Mouse (Mus musculus) urinary bladder, postnatal 14 days (tissue): ENCODE results near the gene Fnbp1l.

Experiments used
- DNase-seq: peaks from one replicate; pipeline ENCODE4 v3.0.0; 2021; ENCODE audit warnings: low spot score

Gene Fnbp1l

GRCm38 (mm10) chr3:122494764-122495163, 124.8 kb downstream of the Fnbp1l start:
- no peak for DNase-seq

DNA sequence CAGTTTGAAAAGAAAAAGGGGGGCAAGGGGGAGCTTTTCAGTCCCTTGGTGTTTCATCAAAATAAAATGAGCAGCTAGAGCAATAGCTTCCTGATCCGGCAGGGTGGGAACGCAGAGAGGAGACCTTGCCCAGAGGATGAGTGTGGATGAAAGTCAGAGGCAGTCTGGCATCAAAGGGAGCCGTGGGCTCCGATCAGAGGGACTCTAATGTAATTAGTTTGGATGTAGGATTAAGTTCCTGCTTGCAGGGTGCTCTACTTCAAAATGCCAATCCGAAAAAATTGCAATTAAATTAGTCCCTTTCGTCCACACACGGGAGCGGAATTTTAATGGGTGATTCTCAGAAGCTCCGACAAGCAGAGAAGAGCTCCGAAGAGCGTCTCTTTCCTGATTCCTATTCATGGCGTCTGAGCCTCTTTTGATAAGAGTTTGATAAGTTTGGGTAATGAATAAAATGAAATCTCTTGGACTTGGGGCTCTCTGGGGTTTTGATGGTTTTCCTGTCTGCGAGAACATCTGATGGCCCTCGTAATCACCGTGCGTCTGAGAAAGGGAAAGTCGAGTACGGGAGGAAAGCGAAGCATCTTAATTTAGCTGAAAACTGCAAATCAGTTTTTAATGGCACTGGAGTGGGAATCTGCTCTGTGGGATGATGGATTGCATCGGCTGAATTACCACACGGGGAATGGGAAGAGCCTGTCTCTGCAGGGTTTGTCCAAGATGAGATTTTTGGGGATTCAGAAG, 126.5 kb downstream of the Fnbp1l start:
- no peak for DNase-seq

- DNase-seq: no peak
These were observed 127.5 kb downstream of the Fnbp1l start for GRCm38 (mm10) chr3:122492006-122492405.

- no peak for DNase-seq
These were observed 128.9 kb downstream of the Fnbp1l start for GRCm38 (mm10) chr3:122490574-122490973.
